Mouse (Mus musculus) CH12F3 (cell line): ENCODE results near the gene Olfr165.
"Not testable (repeated sequence)": the region's sequence is repeated elsewhere in the genome, so short reads cannot be mapped to it uniquely, and the experiment has no call there.

Source experiments
- in situ Hi-C: fragments of 300-500 bp; cut with MboI; formaldehyde crosslinking; loops from 2 replicates; pipeline ENCODE4 v1.14.3; 2020; ENCODE audit warnings: low sequenced_read_pairs

Olfr165 gene

GRCm38 (mm10) chr16:19423034-19423433 lies at the start of gene Olfr165:
Gene Olfr165, minus strand, starts transcription at chr16:19423134.
- in situ Hi-C loops = no loop called here

GRCm38 (mm10) chr16:19464365-19464764 lies 41.4 kb upstream of the Olfr165 start:
- in situ Hi-C loops = no loop called here

GRCm38 (mm10) chr16:19458741-19459140 lies 35.8 kb upstream of the Olfr165 start:
- in situ Hi-C loops = not testable (repeated sequence)

GRCm38 (mm10) chr16:19387984-19388383 lies 35.0 kb downstream of the Olfr165 start:
- in situ Hi-C loops = loop anchor here (25.0 kb wide), 1 partner anchor 251 kb away; no protein-coding TSS in a partner anchor
